ENCODE assay signal across 8 mouse cellular contexts in genomic region chr14:20674064-20674833, GRCm38 (mm10). TPM values are rescaled to one million over a fixed set of nuclear protein-coding genes. Genes with fewer than 3 reads are reported as not detected.
DNase-seq lines count a peak whose midpoint lies in the region; ATAC-seq and TF ChIP-seq lines count a peak whose summit lies in the region.

Gene Sec24c, plus strand, starts transcription at chr14:20674308.

- peaks cover 17% of the 10 kb centered on the region for H3K9me3 ChIP-seq in ES-Bruce4 (replicated peaks; ENCODE audit: control insufficient read depth, insufficient read depth, low read length, poor library complexity, severe bottlenecking)
- H3K9me3 ChIP-seq in forebrain, embryonic 13.5 days (replicated peaks) = no peaks in the 10 kb centered on the region; the same call in 1 of the 2 replicates
- H3K9me3 ChIP-seq in liver, postnatal 0 days (ENCODE audit: low read length) = no peaks in the 10 kb centered on the region
- no peaks in the 10 kb centered on the region for H3K9me3 ChIP-seq in neural tube, embryonic 14.5 days (ENCODE audit: control insufficient read depth, low read length)

- peak within 1 kb of the TSS; percentile 82 for H3K27ac ChIP-seq in ES-Bruce4 (ENCODE audit: insufficient read depth, low read length)
- peak within 1 kb of the TSS; percentile 74 for H3K27ac ChIP-seq in forebrain, embryonic 13.5 days
- H3K27ac ChIP-seq in liver, postnatal 0 days (ENCODE audit: low read depth) = peak within 1 kb of the TSS; percentile 99
- peak within 1 kb of the TSS; percentile 76 for H3K27ac ChIP-seq in neural tube, embryonic 14.5 days (ENCODE audit: low read depth, low read length)

- peak; percentile 96 for ATAC-seq in cerebellum, adult (ENCODE audit: insufficient number of reproducible peaks, low FRiP score, low TSS enrichment)
- peak; percentile 99 for ATAC-seq in forebrain, embryonic 13.5 days
- peak; percentile 94 for ATAC-seq in liver, postnatal 0 days
- peak; percentile 96 for ATAC-seq in neural tube, embryonic 14.5 days (ENCODE audit: low read depth)

- peak within 1 kb of the TSS; percentile 82 for H3K9ac ChIP-seq in ES-Bruce4 (ENCODE audit: low read depth, poor library complexity, severe bottlenecking)
- H3K9ac ChIP-seq in forebrain, embryonic 13.5 days = peak within 1 kb of the TSS; percentile 80
- peak within 1 kb of the TSS; percentile 92 for H3K9ac ChIP-seq in liver, postnatal 0 days (replicated peaks)
- peak within 1 kb of the TSS; percentile 87 for H3K9ac ChIP-seq in neural tube, embryonic 14.5 days (replicated peaks; ENCODE audit: low read depth, low read length)

- under 1% methylated on average over 43 of the region's 43 CpGs for WGBS in forebrain, embryonic 13.5 days
- WGBS in large intestine, adult 2 months = under 1% methylated on average over 43 of the region's 43 CpGs
- WGBS in liver, postnatal 0 days (ENCODE audit: insufficient replicate concordance) = under 1% methylated on average over 43 of the region's 43 CpGs
- under 1% methylated on average over 43 of the region's 43 CpGs for WGBS in neural tube, embryonic 14.5 days

- intact Hi-C loops in heart, postnatal 10 days (cut with DNase I) = no loop called here

- peak; percentile 42 for TF ChIP-seq POLR2A in ES-Bruce4 (IDR thresholded peaks at IDR 0.05; ENCODE audit: insufficient read depth, low read length)

- DNase-seq in heart, postnatal 10 days = peak; percentile 99 to 100
- peak; percentile 98 for DNase-seq in large intestine, adult 2 months (ENCODE audit: low read depth, low spot score)
- peak; percentile 100 for DNase-seq in liver, postnatal 0 days
- DNase-seq in testis, postnatal 10 days (ENCODE audit: low spot score) = peak; percentile 99

- peak within 1 kb of the TSS; percentile 96 for H3K4me3 ChIP-seq in ES-Bruce4 (ENCODE audit: low read depth, low read length)
- H3K4me3 ChIP-seq in forebrain, embryonic 13.5 days = peak within 1 kb of the TSS; percentile 73
- H3K4me3 ChIP-seq in liver, postnatal 0 days (ENCODE audit: low read depth, low read length) = peak within 1 kb of the TSS; percentile 94
- peak within 1 kb of the TSS; percentile 78 for H3K4me3 ChIP-seq in neural tube, embryonic 14.5 days (ENCODE audit: low read depth, low read length)

- H3K27me3 ChIP-seq in ES-Bruce4 (ENCODE audit: control insufficient read depth, insufficient read depth, low read length, poor library complexity, severe bottlenecking) = no peaks in the 10 kb centered on the region
- peaks cover 13% of the 10 kb centered on the region for H3K27me3 ChIP-seq in forebrain, embryonic 13.5 days
- no peaks in the 10 kb centered on the region for H3K27me3 ChIP-seq in liver, postnatal 0 days (ENCODE audit: insufficient read depth, low read length)
- no peaks in the 10 kb centered on the region for H3K27me3 ChIP-seq in neural tube, embryonic 14.5 days (ENCODE audit: control insufficient read depth, insufficient read depth, low read length)

- H3K36me3 ChIP-seq in ES-Bruce4 (ENCODE audit: control insufficient read depth, insufficient read depth, low read length, poor library complexity, severe bottlenecking) = peaks cover 28% of the 10 kb centered on the region
- H3K36me3 ChIP-seq in forebrain, embryonic 13.5 days (ENCODE audit: poor library complexity, severe bottlenecking) = peaks cover 34% of the 10 kb centered on the region
- peaks cover 24% of the 10 kb centered on the region for H3K36me3 ChIP-seq in liver, postnatal 0 days (replicated peaks; ENCODE audit: insufficient read depth, low read length)
- H3K36me3 ChIP-seq in neural tube, embryonic 14.5 days (ENCODE audit: control insufficient read depth, insufficient read depth, low read length) = peaks cover 22% of the 10 kb centered on the region; the same call in 1 of the 2 replicates

- 0 out of 2 replicates have a peak, but pooled peaks have one; percentile 13 for TF ChIP-seq EP300 in ES-Bruce4 (IDR thresholded peaks at IDR 0.05; ENCODE audit: insufficient read depth, low read depth, low read length)
- TF ChIP-seq EP300 in liver, postnatal 0 days (IDR thresholded peaks at IDR 0.05; ENCODE audit: low read depth) = peak; percentile 52; the same call in 1 of the 2 replicates

- no peaks in the 10 kb centered on the region for H3K4me1 ChIP-seq in ES-Bruce4 (ENCODE audit: control insufficient read depth, insufficient read depth, low read length)
- H3K4me1 ChIP-seq in forebrain, embryonic 13.5 days = peaks cover 25% of the 10 kb centered on the region
- peaks cover 14% of the 10 kb centered on the region for H3K4me1 ChIP-seq in liver, postnatal 0 days (ENCODE audit: insufficient read depth)
- H3K4me1 ChIP-seq in neural tube, embryonic 14.5 days (ENCODE audit: control insufficient read depth, insufficient read depth, low read length) = peaks cover 11% of the 10 kb centered on the region; the same call in 1 of the 2 replicates

- no peak for TF ChIP-seq CTCF in ES-Bruce4 (IDR thresholded peaks at IDR 0.05; ENCODE audit: low read depth, low read length)
- TF ChIP-seq CTCF in liver, postnatal 0 days (IDR thresholded peaks at IDR 0.05; ENCODE audit: low read depth) = no peak

- peak within 1 kb of the TSS; percentile 81 for H3K4me2 ChIP-seq in forebrain, embryonic 13.5 days
- peak within 1 kb of the TSS; percentile 70 for H3K4me2 ChIP-seq in liver, postnatal 0 days (ENCODE audit: low read depth, low read length)
- H3K4me2 ChIP-seq in neural tube, embryonic 14.5 days (ENCODE audit: low read depth, low read length) = peak within 1 kb of the TSS; percentile 64

RNA-seq across cellular contexts. Expression of gene Sec24c, which starts in this region (rescaled TPM):
- 133 and 140 TPM in 2 replicates for polyA plus RNA-seq in ES-Bruce4 (2011; ENCODE audit: insufficient read depth, insufficient read length, low read depth, missing spikeins)
- polyA plus RNA-seq in forebrain, embryonic 13.5 days (2015; fragmentation: Nextera tagmentation; extraction: Ambion mirVana) = 75.9 and 84.7 TPM in 2 replicates
- total RNA-seq in heart, postnatal 10 days (2021) = 100 to 1,000 TPM; 103 to 105 TPM
- polyA plus RNA-seq in large intestine, adult 2 months (2012; rRNA removed) = 117 and 195 TPM in 2 replicates
- 30.8 and 31.3 TPM in 2 replicates for polyA plus RNA-seq in liver, postnatal 0 days (2015; fragmentation: Nextera tagmentation; extraction: Ambion mirVana)
- 74.4 and 87.0 TPM in 2 replicates for polyA plus RNA-seq in neural tube, embryonic 14.5 days (2014; fragmentation: Nextera tagmentation; extraction: Ambion mirVana)

Comparison
In these comparisons a context has a peak if more than half of its experiments do, and no peak if none do; other contexts are left out.
1. Peak in every context shown above with its lines: DNase-seq, ATAC-seq, H3K4me3 ChIP-seq and H3K27ac ChIP-seq.